Mouse (Mus musculus) ES-E14 (cell line): ENCODE measurements at regions not wholly inside any gene's neighbourhood (a gene's known extent, or its start where the extent isn't known, plus 50 kb on each side); places are given as distances from the start of the nearest gene placed in this dataset.

Experiments
- CHD2 ChIP-seq: IDR thresholded peaks from 2 replicates; pipeline ENCODE4 v1.6.1; 2014; ENCODE audit warnings: mild to moderate bottlenecking, low read depth, low read length, inconsistent platforms
- HCFC1 ChIP-seq: IDR thresholded peaks from 2 replicates; pipeline ENCODE4 v1.6.1; 2012; ENCODE audit warnings: low read length, inconsistent platforms, borderline replicate concordance; ENCODE audit not compliant: insufficient read depth

DNA sequence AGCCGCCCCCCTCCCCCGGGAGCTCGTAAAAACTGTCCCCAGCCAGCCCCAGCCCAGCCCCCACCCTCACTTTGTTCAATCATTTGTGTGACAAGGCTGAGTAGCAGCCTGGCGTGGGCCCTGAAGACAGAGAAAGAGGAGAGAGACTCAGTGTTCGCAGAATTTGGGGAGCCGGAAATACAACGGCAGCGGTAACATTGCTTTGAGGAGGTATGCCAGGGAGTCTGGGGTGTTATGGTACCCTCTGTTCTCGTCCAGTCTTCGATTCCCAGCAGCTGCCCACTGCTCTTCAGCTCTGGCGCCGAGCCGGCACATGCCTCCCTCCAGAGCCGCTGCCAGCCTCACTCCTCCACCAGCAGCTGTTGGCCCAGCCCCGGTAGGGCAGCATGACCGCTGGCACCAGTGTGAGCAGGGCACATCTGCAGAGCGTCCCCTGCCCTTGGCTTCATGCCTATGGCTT, 156.2 kb upstream of the Cdyl start:
- TF ChIP-seq CHD2 (no peak), HCFC1 (no peak)
